Mouse (Mus musculus) brain, embryonic 14.5 days (tissue): ENCODE results near the gene Arrdc2. TPM values are rescaled to one million over a fixed set of nuclear protein-coding genes. Genes with fewer than 3 reads are reported as not detected.

Source experiments
- DNase-seq: peaks from one replicate; pipeline ENCODE4 v3.0.0-alpha.2; 2011; ENCODE audit warnings: low read depth
- CTCF ChIP-seq: fragments of 200-500 bp; IDR thresholded peaks from 2 replicates; pipeline ENCODE4 v1.5.1; 2012; ENCODE audit warnings: inconsistent platforms, mild to moderate bottlenecking, moderate library complexity, borderline replicate concordance; ENCODE audit not compliant: insufficient read depth, insufficient read length; ENCODE audit errors: extremely low read depth
- POLR2A ChIP-seq: fragments of 200-500 bp; IDR thresholded peaks from 2 replicates; pipeline ENCODE4 v1.6.1; 2012; ENCODE audit warnings: mild to moderate bottlenecking, inconsistent platforms, borderline replicate concordance; ENCODE audit not compliant: poor library complexity, insufficient read depth, insufficient read length, severe bottlenecking; ENCODE audit errors: extremely low read depth
- polyA plus RNA-seq: library from polyadenylated mRNA; depleted of rRNA; stranded (reverse); fragments of >200 nt; gene quantifications from 2 replicates; pipeline ENCODE4 v1.2.3, GENCODE M21; 2012

The Arrdc2 gene
- polyA plus RNA-seq, 1 experiment = 27.2 TPM

DNA sequence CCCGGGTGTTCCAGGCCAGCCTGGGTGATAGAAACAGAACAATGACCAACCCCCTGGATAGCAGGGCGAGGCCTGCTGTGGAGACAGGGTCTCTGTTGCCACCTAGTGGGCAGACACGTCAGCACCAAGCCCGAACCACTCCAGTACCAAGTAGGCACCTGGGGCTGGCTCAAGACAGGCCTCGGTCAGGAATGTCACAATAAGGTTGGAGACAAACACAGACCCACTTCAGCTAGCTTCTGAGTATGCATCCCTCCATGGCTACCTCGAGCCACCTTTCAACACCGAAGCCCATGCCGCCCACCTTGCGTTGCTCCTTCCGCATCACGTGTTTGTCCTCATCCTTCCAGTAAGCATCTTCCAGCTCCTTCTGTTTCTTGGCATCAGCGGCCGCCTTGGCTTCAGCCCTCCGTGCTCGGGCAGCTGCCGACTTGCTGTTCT, 30.1 kb upstream of the Arrdc2 start:
- TF ChIP-seq POLR2A (no peak), CTCF (peak; percentile 90)
- peak; percentile 90 for DNase-seq

DNA sequence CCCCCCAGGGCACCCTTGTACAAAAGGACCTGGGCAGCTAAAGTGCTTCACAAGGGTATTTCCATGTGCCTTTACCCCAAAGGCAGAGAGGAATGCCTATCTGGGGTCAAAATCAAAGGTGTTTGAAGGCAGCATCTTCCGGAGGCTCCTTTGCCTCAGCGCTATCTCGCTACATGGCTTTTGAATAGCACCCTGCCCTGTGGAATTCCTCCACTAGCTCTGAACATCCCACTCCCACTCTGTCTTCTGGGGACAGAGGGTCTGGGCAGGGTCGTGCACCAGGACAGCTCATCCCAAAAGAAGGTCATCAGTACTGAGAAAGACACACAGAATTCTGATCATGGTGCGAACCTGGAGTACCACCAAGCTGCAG, 29.7 kb upstream of the Arrdc2 start:
- TF ChIP-seq POLR2A (no peak), CTCF (no peak)
- DNase-seq = no peak

DNA sequence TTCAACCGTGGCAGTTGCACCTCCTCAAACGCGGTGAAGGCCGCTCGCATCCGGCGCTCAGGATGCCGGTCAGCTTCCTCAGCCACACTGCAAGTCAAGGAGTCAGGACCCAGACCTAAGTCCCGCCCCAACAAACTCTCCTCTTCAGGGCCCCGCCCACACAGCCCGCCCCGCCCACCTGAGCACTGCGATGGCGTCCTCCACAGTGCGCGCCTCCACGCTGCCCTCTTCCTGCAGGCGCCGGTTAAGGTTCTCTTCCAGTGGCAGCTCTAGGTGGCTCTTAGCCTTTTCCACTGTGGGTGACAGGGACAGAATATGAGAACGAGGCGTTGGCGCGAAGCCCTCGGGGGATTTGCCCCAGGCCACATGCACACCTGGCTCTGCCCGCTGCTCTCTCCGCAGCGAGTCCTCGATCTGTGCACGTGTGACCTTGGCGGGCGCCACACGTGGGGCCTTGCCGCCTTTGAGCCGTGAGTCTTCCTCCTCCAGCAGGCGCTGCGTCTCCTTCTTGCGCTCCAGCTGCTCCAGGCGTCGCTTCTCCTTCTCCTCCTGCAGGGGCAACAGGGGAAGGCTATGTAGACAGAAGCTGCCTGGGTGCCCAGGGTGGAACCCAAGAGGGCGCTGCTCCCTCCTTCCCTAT, 29.2 kb upstream of the Arrdc2 start:
- TF ChIP-seq POLR2A (no peak), CTCF (no peak)
- peak; percentile 53 for DNase-seq

DNA sequence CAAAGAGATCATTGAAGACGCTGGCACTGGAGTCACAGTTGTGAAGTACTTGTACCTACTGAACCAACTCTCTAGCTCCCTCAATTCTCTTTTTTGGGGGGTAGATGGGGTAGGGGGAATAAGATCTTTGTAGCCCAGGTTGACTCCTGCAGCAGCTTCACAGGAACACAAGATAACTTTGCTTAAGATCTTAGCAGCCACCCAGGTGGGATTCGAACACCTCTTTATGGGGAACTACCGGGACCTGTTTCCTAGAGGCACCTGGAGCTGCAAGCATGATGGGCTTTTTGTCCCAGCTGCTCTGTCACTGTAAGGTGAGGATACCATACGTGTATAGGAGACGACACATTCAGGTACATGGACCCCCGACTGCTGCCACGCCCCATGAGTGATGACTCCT, 27.0 kb upstream of the Arrdc2 start:
- no peak for DNase-seq
- TF ChIP-seq POLR2A (no peak), CTCF (no peak)

DNA sequence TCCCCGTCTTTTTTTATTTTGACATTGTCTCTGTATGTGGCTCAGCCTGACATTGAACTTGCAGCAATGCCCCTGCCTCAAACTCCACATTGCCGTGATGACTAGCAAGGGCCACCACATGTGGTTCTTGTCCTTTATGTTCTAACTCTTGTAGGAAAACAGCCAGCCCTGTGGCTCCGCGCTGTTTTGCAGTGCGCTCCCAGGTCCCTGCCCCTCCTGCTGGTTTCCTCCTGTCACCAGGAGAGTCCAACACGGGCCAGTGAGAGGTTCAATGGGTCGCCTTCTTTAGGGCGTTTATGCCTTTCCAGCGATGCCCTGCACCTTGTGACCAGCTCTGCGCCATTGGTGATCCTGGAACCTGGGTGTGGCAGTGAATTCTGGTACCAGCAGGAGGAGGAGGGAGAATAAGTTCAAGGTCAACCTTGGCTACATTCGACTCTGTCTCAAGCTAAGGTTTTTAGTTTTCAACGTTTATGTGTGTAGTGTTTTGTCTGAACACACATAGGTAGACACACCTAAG, 26.5 kb upstream of the Arrdc2 start:
- TF ChIP-seq POLR2A = no peak
- TF ChIP-seq CTCF = no peak
- DNase-seq = no peak

DNA sequence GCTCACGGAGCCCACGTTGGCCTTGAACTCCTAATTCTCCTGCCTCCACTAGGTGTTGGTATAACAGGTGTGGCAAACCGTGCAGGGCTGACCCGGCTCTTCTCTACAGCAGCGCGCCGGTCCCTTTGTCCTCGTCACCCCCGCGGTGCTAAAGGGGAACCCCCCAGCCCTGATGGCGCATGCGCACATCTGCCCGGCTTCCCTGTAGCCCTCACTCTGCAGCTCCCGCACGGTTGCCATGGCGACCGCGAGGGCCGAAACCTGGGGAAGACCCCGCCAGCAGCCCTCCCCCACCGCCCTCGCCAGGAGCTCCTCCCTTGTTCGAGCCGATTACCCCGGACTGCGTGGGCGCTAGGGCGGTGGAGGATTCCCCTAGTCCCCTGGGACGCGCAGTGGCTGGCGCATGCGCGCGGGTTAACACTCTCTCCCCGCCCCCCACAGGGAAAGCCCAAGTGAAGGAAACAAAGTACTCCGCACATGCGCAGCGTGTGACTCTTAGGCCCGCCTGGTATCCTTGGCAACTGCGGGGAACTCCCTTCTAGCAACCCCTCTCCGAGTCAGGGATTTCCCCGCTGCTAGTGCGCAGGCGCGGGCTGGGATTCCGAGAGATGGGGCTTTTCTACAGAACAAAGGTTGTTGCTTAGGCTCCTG, 26.0 kb upstream of the Arrdc2 start:
- no peak for TF ChIP-seq CTCF
- peak; percentile 64; the same call in 1 of the 2 replicates for TF ChIP-seq POLR2A
- peak; percentile 100 for DNase-seq

DNA sequence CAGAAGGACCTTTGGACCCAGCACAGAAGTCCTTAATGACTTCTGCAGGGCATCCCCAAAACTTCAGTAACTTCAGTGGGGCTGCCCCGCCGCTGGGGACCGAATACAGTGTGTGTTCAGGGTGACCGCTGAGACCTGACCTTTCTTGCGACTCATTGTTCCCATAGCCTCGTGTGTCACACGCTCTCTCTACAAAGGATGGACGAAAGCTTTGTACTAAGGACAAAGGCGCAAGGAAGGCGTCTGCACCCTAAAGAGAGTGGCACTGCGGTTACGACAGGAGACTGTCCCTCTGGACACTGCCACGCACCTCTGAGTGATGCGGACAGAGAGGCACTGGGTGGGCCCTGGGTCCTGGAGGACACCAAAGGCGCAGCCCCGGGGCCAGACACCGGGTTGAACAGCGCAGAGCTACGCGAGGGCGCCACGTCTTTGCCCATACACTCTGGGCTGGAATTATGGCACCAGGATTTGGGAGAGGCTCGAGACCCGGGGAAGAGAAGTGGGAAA, 25.2 kb upstream of the Arrdc2 start:
- TF ChIP-seq POLR2A (0 out of 2 replicates have a peak, but pooled peaks have one; percentile 4), CTCF (no peak)

DNA sequence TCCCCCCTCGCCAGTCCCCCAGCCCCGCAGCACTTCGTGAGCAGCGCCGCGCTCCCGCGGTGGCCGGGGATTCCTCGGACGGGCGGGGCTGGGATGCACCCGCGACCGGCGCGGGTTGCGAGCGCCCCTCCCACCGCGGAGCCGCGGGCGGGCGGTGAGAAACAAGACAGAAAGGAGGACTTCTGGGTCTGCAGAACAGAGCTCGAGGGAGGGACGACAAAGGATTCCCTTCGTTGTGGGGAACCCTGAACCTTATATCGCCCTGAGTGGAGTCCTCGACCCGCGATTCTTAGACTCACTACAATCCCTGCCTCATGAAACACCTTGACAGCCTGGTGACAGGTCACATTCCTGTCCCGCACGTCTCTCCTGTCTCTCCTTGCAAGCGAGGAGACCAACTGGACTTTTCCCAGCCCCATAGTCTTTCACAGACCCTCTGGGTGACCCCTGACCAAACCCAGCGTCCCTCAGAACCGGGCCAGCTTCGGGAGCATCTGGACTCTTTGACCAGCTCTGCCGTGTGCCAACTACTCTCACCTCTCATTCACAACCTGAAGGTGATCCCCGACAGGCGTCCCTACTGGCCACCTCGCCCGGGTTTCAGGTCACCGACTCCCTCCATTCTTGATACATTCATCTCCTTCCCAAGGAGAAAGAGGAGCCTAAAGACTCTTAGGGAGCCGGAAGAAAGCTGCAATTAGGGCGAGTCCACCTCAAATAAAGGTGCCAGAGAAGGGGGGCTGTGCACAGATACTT, 24.6 kb upstream of the Arrdc2 start:
- peak; percentile 82 for DNase-seq

More for the DNA sequence above, 25.2 kb upstream of the Arrdc2 start:
- DNase-seq = peak; percentile 65

DNA sequence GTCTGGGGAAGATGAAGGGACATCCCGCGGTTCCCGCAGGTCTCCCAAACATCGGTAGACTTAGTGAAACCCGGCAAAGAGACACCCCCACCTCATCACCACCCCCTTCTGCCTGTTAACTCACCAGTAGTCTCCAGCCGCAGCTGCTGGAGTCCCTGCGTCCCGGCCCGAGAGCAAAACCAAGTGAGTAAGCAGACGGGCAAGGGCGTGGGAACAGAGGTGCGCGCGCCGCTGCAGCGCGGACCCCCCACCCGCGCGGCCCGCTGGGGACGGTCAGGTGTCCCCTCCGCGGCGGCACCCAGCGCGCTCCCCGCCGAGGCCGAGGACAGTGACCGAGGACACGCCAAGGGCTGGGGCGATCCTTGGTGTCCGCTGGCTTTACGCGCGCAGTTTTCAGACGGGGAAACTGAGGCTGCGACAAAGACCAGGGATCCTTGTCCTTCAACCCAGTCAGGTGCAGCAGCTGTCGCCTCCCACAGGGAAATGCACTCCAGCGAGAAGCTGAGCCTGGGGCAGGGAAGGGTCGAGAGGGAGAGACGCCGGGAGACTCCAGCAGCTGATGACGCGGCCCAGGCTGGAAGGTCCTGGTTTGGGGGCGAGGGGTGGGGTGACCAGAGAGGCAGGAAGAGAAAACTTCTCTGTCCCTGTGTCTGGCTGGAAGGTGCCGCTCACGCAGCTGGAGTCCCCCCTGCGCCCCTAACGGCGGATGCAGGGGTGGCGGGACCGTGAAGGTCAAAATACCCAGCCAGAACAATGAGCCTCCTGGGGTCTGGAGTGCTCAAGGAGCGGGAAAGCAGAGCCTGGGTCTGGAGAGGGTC, 23.5 kb upstream of the Arrdc2 start, which contains the start of gene Kcnn1:
Kcnn1 (minus strand) TSS at position 435 of the 818 bp plus-strand sequence.
- TF ChIP-seq CTCF (peak; percentile 48; the same call in 1 of the 2 replicates), POLR2A (no peak)
- DNase-seq = peak; percentile 55

More for the DNA sequence above, 24.6 kb upstream of the Arrdc2 start:
- TF ChIP-seq POLR2A = peak; percentile 25; the same call in 1 of the 2 replicates
- no peak for TF ChIP-seq CTCF

DNA sequence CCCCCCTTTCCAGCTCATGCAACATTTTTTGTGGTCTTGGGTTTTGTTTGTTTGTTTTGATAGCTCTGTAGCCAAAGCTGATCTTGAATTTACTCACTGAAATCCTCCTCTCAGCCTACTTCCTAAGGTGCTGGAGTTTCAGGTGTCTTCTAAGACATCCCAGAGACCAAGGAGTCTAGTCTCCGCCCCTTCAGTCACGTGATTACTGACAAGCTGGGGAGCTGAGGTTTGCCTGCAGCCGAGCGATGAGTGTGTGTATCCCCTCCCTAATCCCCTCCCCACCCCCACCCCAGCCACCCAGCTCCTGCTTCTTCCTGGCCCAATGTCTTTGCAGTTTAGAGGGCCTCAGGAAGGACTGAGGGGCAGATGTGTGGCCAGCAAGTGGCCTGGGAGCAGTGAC, 18.0 kb upstream of the Arrdc2 start:
- DNase-seq = peak; percentile 62
- TF ChIP-seq POLR2A (no peak), CTCF (no peak)
